Mouse (Mus musculus) mouse embryonic stem cell (cell line): ENCODE measurements around the gene 1700008O03Rik.

Experiments used
- in situ Hi-C, 2 experiments: fragments of 300-500 bp; cut with MboI; formaldehyde crosslinking; loops; 1 replicate in 1 of 2; 3 replicates in 1 of 2; pipeline ENCODE4 v1.14.3; 2019 to 2020; ENCODE audit warnings: low sequenced_read_pairs in 2 of 2, low pct_unique_long_range_greater_than_20kb in 1 of 2, mixed read lengths in 1 of 2; ENCODE audit not compliant: unreplicated experiment in 1 of 2

Gene 1700008O03Rik

GRCm38 (mm10) chr7:44322290-44322689 is 63.3 kb downstream of the 1700008O03Rik start:
- in situ Hi-C loops, result no loop called here

- in situ Hi-C loops, result no loop called here
These were observed 64.7 kb downstream of the 1700008O03Rik start for GRCm38 (mm10) chr7:44320886-44321285.

- in situ Hi-C loops, result loop anchor here in 1 of 2 experiments (5.0 kb wide), 1 partner anchor 56 kb away; the partner anchor contains the start of gene Gm15517
These were observed 67.7 kb downstream of the 1700008O03Rik start for GRCm38 (mm10) chr7:44317913-44318312.

- in situ Hi-C loops, result no loop called here
These were observed 73.1 kb downstream of the 1700008O03Rik start for GRCm38 (mm10) chr7:44312484-44312883.

- in situ Hi-C loops, result no loop called here
These were observed 73.8 kb downstream of the 1700008O03Rik start for GRCm38 (mm10) chr7:44311713-44312304.

GRCm38 (mm10) chr7:44310878-44311712 is 74.5 kb downstream of the 1700008O03Rik start:
- in situ Hi-C loops, result no loop called here

- in situ Hi-C loops, result no loop called here
These were observed 75.2 kb downstream of the 1700008O03Rik start for GRCm38 (mm10) chr7:44310285-44310877.
